Mouse (Mus musculus) stomach, adult 2 months (tissue): ENCODE measurements around the gene Mrgprg. TPM values are rescaled to one million over a fixed set of nuclear protein-coding genes. Genes with fewer than 3 reads are reported as not detected.

Experiments used
- polyA plus RNA-seq: library from polyadenylated mRNA; depleted of rRNA; stranded (reverse); fragments of >200 nt; gene quantifications from 2 replicates; pipeline ENCODE4 v1.2.3, GENCODE M21; 2012; rRNA removed

The Mrgprg gene
- 0.05 TPM in 1 of 2 replicates, not detected in the other for polyA plus RNA-seq

DNA sequence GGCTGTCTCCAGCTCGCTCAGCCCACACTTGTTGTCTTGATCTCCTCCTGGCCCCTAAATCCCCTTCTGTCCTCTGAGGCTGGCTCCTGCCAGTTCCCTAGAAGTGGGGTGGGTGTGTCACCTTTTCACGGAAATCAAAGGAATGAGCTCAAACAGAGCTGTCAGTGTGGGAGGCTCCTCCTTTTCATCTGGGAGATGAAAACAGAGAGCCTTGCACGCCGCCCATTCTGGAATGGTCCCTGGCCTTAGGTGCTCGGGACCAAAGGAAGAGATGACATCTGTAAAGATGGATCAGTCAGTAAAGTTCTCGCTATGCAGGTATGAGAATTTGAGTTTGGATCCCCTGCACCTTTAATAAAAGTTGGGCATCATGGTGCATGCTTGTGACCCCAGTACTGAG lies at the start of gene Mrgprg:
Gene Mrgprg (minus strand): TSS at position 101 of the 400 bp plus-strand sequence.

DNA sequence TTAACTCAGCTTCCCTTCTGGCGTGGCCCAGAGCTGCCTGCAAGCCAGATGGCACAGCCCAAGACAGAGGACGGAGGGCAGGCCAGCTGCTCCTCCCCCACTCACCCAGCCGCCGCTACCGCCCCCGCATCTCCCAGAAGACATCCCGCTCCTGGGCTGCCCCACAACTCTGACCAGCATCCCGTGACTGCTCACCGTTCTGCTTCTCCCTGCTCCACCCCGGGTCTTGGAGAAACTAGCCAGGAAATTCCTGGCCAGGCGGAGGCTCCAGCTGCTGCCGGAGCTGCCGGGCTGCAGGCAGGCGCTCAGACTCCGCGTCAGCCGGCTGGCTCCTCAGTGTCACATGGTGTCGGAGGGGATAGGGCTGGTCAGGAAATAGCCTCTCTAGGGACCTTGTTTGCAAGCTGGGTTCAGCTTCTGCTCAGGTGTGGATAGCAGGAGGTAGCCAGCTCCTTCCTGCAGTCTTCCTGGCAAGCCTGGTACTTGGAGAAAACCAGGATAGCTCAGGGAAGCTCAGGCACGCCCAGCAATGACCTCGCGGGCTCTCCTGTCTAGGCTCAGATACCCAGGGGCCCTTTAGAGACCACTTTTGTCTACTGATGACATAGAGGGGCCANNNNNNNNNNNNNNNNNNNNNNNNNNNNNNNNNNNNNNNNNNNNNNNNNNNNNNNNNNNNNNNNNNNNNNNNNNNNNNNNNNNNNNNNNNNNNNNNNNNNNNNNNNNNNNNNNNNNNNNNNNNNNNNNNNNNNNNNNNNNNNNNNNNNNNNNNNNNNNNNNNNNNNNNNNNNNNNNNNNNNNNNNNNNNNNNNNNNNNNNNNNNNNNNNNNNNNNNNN lies 17.4 kb upstream of the Mrgprg start, which contains the start of gene Mrgpre:
Gene Mrgpre (minus strand): TSS at position 505 of the 834 bp plus-strand sequence.

GRCm38 (mm10) chr7:143756125-143757026 lies 10.4 kb downstream of the Mrgprg start, which contains the start of gene Osbpl5:
Osbpl5 (minus strand) TSS chr7:143756985.

Other genes starting within 250 kb of the Mrgprg start
- 17.7 and 19.0 TPM in 2 replicates for gene Nap1l4, start 217.9 kb downstream of the Mrgprg start, polyA plus RNA-seq
- gene Cars, start 166.9 kb downstream of the Mrgprg start, polyA plus RNA-seq: 9.1 and 10.4 TPM in 2 replicates
- gene Tnfrsf26, start 138.3 kb downstream of the Mrgprg start, polyA plus RNA-seq: 0.02 and 0.08 TPM in 2 replicates
- 1.0 and 1.8 TPM in 2 replicates for gene Tnfrsf22, start 117.3 kb downstream of the Mrgprg start, polyA plus RNA-seq
- 1.4 and 1.9 TPM in 2 replicates for gene Tnfrsf23, start 81.1 kb downstream of the Mrgprg start, polyA plus RNA-seq
- 35.9 and 37.1 TPM in 2 replicates for gene Osbpl5, start 10.0 kb downstream of the Mrgprg start, polyA plus RNA-seq
- gene Mrgpre, start 17.5 kb upstream of the Mrgprg start, polyA plus RNA-seq: 1.1 and 1.8 TPM in 2 replicates
- gene Nadsyn1, start 55.9 kb upstream of the Mrgprg start, polyA plus RNA-seq: 8.8 TPM in 2 replicates
- 31.5 and 32.9 TPM in 2 replicates for gene Dhcr7, start 56.2 kb upstream of the Mrgprg start, polyA plus RNA-seq
- gene Gm498, start 99.8 kb upstream of the Mrgprg start, polyA plus RNA-seq: not detected in 2 replicates
- gene Shank2, start 234.9 kb upstream of the Mrgprg start, polyA plus RNA-seq: 0.81 and 0.83 TPM in 2 replicates